Mouse (Mus musculus): ENCODE measurements at regions not wholly inside any gene's neighbourhood (a gene's known extent, or its start where the extent isn't known, plus 50 kb on each side); places are given as distances from the start of the nearest gene placed in this dataset.

- Histone ChIP-seq H3K9ac (ENCODE audit: low read depth, low read length, severe bottlenecking) (no peak overlapping the region), H3K36me3 (ENCODE audit: control insufficient read depth, insufficient read depth, low read length) (no peaks in the 10 kb centered on the region), H3K4me2 (replicated peaks; ENCODE audit: low read depth, low read length, severe bottlenecking) (no peak overlapping the region), H3K27ac (replicated peaks; ENCODE audit: low read depth, low read length) (no peak overlapping the region), H3K4me1 (ENCODE audit: control insufficient read depth, insufficient read depth, low read length) (no peaks in the 10 kb centered on the region), H3K27me3 (ENCODE audit: control insufficient read depth, insufficient read depth, low read length) (no peaks in the 10 kb centered on the region), H3K9me3 (ENCODE audit: control insufficient read depth, low read length) (no peaks in the 10 kb centered on the region), H3K4me3 (replicated peaks; ENCODE audit: low read length) (no peak overlapping the region)
- DNase-seq (ENCODE audit: low spot score) (no peak), ATAC-seq (ENCODE audit: low FRiP score, low read depth) (no peak)
- TF ChIP-seq POLR2A (IDR thresholded peaks at IDR 0.05; ENCODE audit: borderline replicate concordance, extremely low read depth, insufficient read depth, insufficient read length), result no peak
- 91% methylated on average over 8 of the region's 8 CpGs for whole genome bisulfite sequencing
These were observed 311.5 kb upstream of the Castor2 start for GRCm38 (mm10) chr5:133788006-133788405.

DNA sequence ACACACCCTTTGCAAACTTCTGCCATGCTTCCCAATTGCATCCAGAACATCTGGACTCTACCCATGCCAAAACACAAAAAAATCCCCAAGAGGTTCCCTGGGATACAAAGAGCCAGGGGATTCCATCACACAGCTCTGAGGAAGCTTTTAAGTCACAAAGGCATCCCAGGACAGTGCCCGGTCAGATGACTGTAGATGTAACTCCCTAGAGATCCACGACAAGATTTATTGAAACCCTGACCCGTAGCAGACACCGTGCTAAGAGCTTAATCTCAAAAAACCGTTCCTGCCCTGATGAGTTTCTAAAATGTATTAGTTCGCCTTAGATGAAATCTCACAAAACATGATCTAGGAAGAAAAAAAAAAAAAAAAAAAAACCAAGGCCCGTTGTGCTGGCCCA lies 312.0 kb upstream of the Castor2 start:
- Histone ChIP-seq H3K4me2 (replicated peaks; ENCODE audit: low read depth, low read length, severe bottlenecking) (no peak overlapping the region), H3K36me3 (ENCODE audit: control insufficient read depth, insufficient read depth, low read length) (no peaks in the 10 kb centered on the region), H3K27ac (replicated peaks; ENCODE audit: low read depth, low read length) (no peak overlapping the region), H3K9me3 (ENCODE audit: control insufficient read depth, low read length) (no peaks in the 10 kb centered on the region), H3K4me1 (ENCODE audit: control insufficient read depth, insufficient read depth, low read length) (no peaks in the 10 kb centered on the region), H3K27me3 (ENCODE audit: control insufficient read depth, insufficient read depth, low read length) (no peaks in the 10 kb centered on the region), H3K4me3 (replicated peaks; ENCODE audit: low read length) (no peak overlapping the region), H3K9ac (ENCODE audit: low read depth, low read length, severe bottlenecking) (no peak overlapping the region)
- DNase-seq (ENCODE audit: low spot score), result no peak
- TF ChIP-seq POLR2A (IDR thresholded peaks at IDR 0.05; ENCODE audit: borderline replicate concordance, extremely low read depth, insufficient read depth, insufficient read length), result no peak
- ATAC-seq (ENCODE audit: low FRiP score, low read depth), result no peak
- WGBS, result 74% methylated on average over 7 of the region's 7 CpGs

DNA sequence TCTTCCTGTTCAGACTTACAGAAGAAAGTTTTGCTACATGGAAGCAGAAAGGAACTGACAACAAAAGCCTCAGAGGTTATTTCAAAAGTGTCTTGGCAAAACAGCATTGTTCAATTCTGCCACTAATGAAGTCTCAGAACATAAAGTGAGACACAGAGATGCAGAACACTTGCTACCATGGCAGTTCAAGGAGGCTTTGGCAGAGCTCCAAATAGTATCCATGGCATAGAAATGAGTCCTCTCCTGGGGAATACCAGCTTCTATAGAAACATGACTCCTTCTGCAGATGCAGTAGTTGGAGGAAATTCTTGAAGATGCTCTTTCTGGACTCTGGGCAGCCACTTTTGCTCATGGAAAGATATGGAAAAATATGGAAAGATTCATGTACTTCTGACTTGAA lies 322.9 kb upstream of the Castor2 start:
- H3K9me3 ChIP-seq (ENCODE audit: control insufficient read depth, low read length), result no peaks in the 10 kb centered on the region
- H3K4me3 ChIP-seq (replicated peaks; ENCODE audit: low read length), result no peak overlapping the region
- no peak for DNase-seq (ENCODE audit: low spot score)

DNA sequence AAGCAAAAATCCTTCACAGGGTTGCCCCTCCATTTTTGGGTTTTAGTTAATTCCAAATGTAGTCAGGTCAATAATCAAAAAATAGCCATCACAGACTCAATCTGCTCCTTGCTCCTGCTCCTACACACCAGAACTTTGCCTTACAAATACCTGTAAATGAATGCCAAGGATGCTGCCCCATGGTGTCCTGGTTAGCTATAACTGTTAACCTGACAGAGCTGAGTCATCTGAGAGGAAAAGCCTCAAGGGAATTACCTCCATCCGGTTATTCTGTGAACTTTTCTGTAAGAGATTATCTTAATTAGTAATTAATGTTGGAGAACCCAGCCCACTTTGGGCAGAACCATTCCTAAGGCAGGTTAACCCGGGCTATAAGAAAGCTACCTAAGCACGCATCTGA lies 325.4 kb upstream of the Castor2 start:
- Histone ChIP-seq H3K4me3 (replicated peaks; ENCODE audit: low read length) (no peak overlapping the region), H3K4me1 (ENCODE audit: control insufficient read depth, insufficient read depth, low read length) (no peaks in the 10 kb centered on the region), H3K9me3 (ENCODE audit: control insufficient read depth, low read length) (no peaks in the 10 kb centered on the region), H3K27ac (replicated peaks; ENCODE audit: low read depth, low read length) (no peak overlapping the region), H3K27me3 (ENCODE audit: control insufficient read depth, insufficient read depth, low read length) (no peaks in the 10 kb centered on the region), H3K36me3 (ENCODE audit: control insufficient read depth, insufficient read depth, low read length) (no peaks in the 10 kb centered on the region), H3K9ac (ENCODE audit: low read depth, low read length, severe bottlenecking) (no peak overlapping the region), H3K4me2 (replicated peaks; ENCODE audit: low read depth, low read length, severe bottlenecking) (no peak overlapping the region)
- DNase-seq (ENCODE audit: low spot score), result no peak
- TF ChIP-seq POLR2A (IDR thresholded peaks at IDR 0.05; ENCODE audit: borderline replicate concordance, extremely low read depth, insufficient read depth, insufficient read length), result no peak
- 78% methylated on average over 3 of the region's 3 CpGs for WGBS
- no peak for ATAC-seq (ENCODE audit: low FRiP score, low read depth)

More for the DNA sequence above, 322.9 kb upstream of the Castor2 start:
- no peaks in the 10 kb centered on the region for H3K27me3 ChIP-seq (ENCODE audit: control insufficient read depth, insufficient read depth, low read length)
- no peaks in the 10 kb centered on the region for H3K36me3 ChIP-seq (ENCODE audit: control insufficient read depth, insufficient read depth, low read length)
- H3K27ac ChIP-seq (replicated peaks; ENCODE audit: low read depth, low read length), result no peak overlapping the region
- H3K4me1 ChIP-seq (ENCODE audit: control insufficient read depth, insufficient read depth, low read length), result no peaks in the 10 kb centered on the region
- TF ChIP-seq POLR2A (IDR thresholded peaks at IDR 0.05; ENCODE audit: borderline replicate concordance, extremely low read depth, insufficient read depth, insufficient read length), result no peak
- no peak for ATAC-seq (ENCODE audit: low FRiP score, low read depth)
- H3K9ac ChIP-seq (ENCODE audit: low read depth, low read length, severe bottlenecking), result no peak overlapping the region
- no peak overlapping the region for H3K4me2 ChIP-seq (replicated peaks; ENCODE audit: low read depth, low read length, severe bottlenecking)

GRCm38 (mm10) chr5:133768856-133769255 lies 330.7 kb upstream of the Castor2 start:
- WGBS, result 80% methylated on average over 2 of the region's 2 CpGs
- H3K4me2 ChIP-seq (replicated peaks; ENCODE audit: low read depth, low read length, severe bottlenecking), result no peak overlapping the region

GRCm38 (mm10) chr5:133757817-133758216 lies 341.7 kb upstream of the Castor2 start:
- Histone ChIP-seq H3K9me3 (ENCODE audit: control insufficient read depth, low read length) (no peaks in the 10 kb centered on the region), H3K4me1 (ENCODE audit: control insufficient read depth, insufficient read depth, low read length) (no peaks in the 10 kb centered on the region), H3K9ac (ENCODE audit: low read depth, low read length, severe bottlenecking) (no peak overlapping the region), H3K27ac (replicated peaks; ENCODE audit: low read depth, low read length) (no peak overlapping the region), H3K36me3 (ENCODE audit: control insufficient read depth, insufficient read depth, low read length) (no peaks in the 10 kb centered on the region), H3K4me3 (replicated peaks; ENCODE audit: low read length) (no peak overlapping the region), H3K4me2 (replicated peaks; ENCODE audit: low read depth, low read length, severe bottlenecking) (no peak overlapping the region), H3K27me3 (ENCODE audit: control insufficient read depth, insufficient read depth, low read length) (no peaks in the 10 kb centered on the region)
- no peak for TF ChIP-seq POLR2A (IDR thresholded peaks at IDR 0.05; ENCODE audit: borderline replicate concordance, extremely low read depth, insufficient read depth, insufficient read length)
- DNase-seq (ENCODE audit: low spot score) (no peak), ATAC-seq (ENCODE audit: low FRiP score, low read depth) (no peak)
- 96% methylated on average over 2 of the region's 2 CpGs for WGBS

More at GRCm38 (mm10) chr5:133768856-133769255, 330.7 kb upstream of the Castor2 start:
- no peaks in the 10 kb centered on the region for H3K9me3 ChIP-seq (ENCODE audit: control insufficient read depth, low read length)
- no peaks in the 10 kb centered on the region for H3K36me3 ChIP-seq (ENCODE audit: control insufficient read depth, insufficient read depth, low read length)
- no peak overlapping the region for H3K27ac ChIP-seq (replicated peaks; ENCODE audit: low read depth, low read length)
- no peaks in the 10 kb centered on the region for H3K27me3 ChIP-seq (ENCODE audit: control insufficient read depth, insufficient read depth, low read length)
- no peak overlapping the region for H3K4me3 ChIP-seq (replicated peaks; ENCODE audit: low read length)
- no peaks in the 10 kb centered on the region for H3K4me1 ChIP-seq (ENCODE audit: control insufficient read depth, insufficient read depth, low read length)
- ATAC-seq (ENCODE audit: low FRiP score, low read depth) (no peak), DNase-seq (ENCODE audit: low spot score) (no peak)
- H3K9ac ChIP-seq (ENCODE audit: low read depth, low read length, severe bottlenecking), result no peak overlapping the region
- TF ChIP-seq POLR2A (IDR thresholded peaks at IDR 0.05; ENCODE audit: borderline replicate concordance, extremely low read depth, insufficient read depth, insufficient read length), result no peak
